In genomic region chr5:116288183-116288582, GRCm38 (mm10) we compare ENCODE assay signal across 13 mouse cellular contexts. TPM values are rescaled to one million over a fixed set of nuclear protein-coding genes. Genes with fewer than 3 reads are reported as not detected.
DNase-seq lines count a peak whose midpoint lies in the region; ATAC-seq lines count a peak whose summit lies in the region.
"Had no signal": no experiment of that assay in that cellular context is flagged by ENCODE, and none has a peak within 500 bp of the region (broad histone marks: within the 10 kb centered on the region; RNA-seq: fewer than 3 reads in every experiment).

No protein-coding gene starts in this region.

- H3K4me2 ChIP-seq in intestine, embryonic 14.5 days (ENCODE audit: low read length) = 0 out of 2 replicates have a peak overlapping the region, but pooled peaks have one; percentile 54
- H3K4me2 ChIP-seq in intestine, embryonic 16.5 days (ENCODE audit: low read depth, low read length) = no peak overlapping the region
- H3K4me2 ChIP-seq in embryonic facial prominence, embryonic 15.5 days (replicated peaks) = no peak overlapping the region; the same call in 1 of the 2 replicates
- peak overlapping the region; percentile 19 for H3K4me2 ChIP-seq in midbrain, embryonic 15.5 days

- H3K4me3 ChIP-seq in intestine, embryonic 14.5 days (ENCODE audit: low read depth, low read length) = no peak overlapping the region
- no peak overlapping the region for H3K4me3 ChIP-seq in intestine, embryonic 16.5 days (ENCODE audit: low read length)
- no peak overlapping the region for H3K4me3 ChIP-seq in embryonic facial prominence, embryonic 15.5 days (replicated peaks)
- no peak overlapping the region for H3K4me3 ChIP-seq in midbrain, embryonic 15.5 days

- no peak for DNase-seq in intestine, embryonic 14.5 days (ENCODE audit: low spot score)
- peak; percentile 44 for DNase-seq in ES-CJ7 (ENCODE audit: low read depth, low spot score)
- DNase-seq in adrenal gland, adult 18-20 months (ENCODE audit: low spot score in 2 of 2) = no peak
- DNase-seq in gastrocnemius, postnatal 10 days = no peak
- DNase-seq in cerebellum, adult 11-12 months = no peak
- DNase-seq: gastrocnemius, postnatal 25 days had no signal

- H3K9ac ChIP-seq in intestine, embryonic 14.5 days (ENCODE audit: low read length) = no peak overlapping the region
- no peak overlapping the region for H3K9ac ChIP-seq in intestine, embryonic 16.5 days (ENCODE audit: low read depth, low read length)
- H3K9ac ChIP-seq in embryonic facial prominence, embryonic 15.5 days = no peak overlapping the region
- H3K9ac ChIP-seq in midbrain, embryonic 15.5 days = no peak overlapping the region
- H3K9ac ChIP-seq: forebrain, embryonic 12.5 days had no signal

- H3K9me3 ChIP-seq in intestine, embryonic 14.5 days (ENCODE audit: control insufficient read depth, low read length) = no peaks in the 10 kb centered on the region
- H3K9me3 ChIP-seq in intestine, embryonic 16.5 days (ENCODE audit: control insufficient read depth, low read length) = no peaks in the 10 kb centered on the region
- H3K9me3 ChIP-seq in embryonic facial prominence, embryonic 15.5 days (replicated peaks) = no peaks in the 10 kb centered on the region
- no peaks in the 10 kb centered on the region for H3K9me3 ChIP-seq in midbrain, embryonic 15.5 days
- H3K9me3 ChIP-seq: forebrain, embryonic 12.5 days had no signal

- no peaks in the 10 kb centered on the region for H3K27me3 ChIP-seq in intestine, embryonic 14.5 days (replicated peaks; ENCODE audit: control insufficient read depth, insufficient read depth, low read length)
- H3K27me3 ChIP-seq in intestine, embryonic 16.5 days (replicated peaks; ENCODE audit: control insufficient read depth, insufficient read depth, low read length) = no peaks in the 10 kb centered on the region
- no peaks in the 10 kb centered on the region for H3K27me3 ChIP-seq in embryonic facial prominence, embryonic 15.5 days
- H3K27me3 ChIP-seq in midbrain, embryonic 15.5 days (replicated peaks) = no peaks in the 10 kb centered on the region

- no peaks in the 10 kb centered on the region for H3K36me3 ChIP-seq in intestine, embryonic 14.5 days (ENCODE audit: control insufficient read depth, insufficient read depth, low read length)
- no peaks in the 10 kb centered on the region for H3K36me3 ChIP-seq in intestine, embryonic 16.5 days (ENCODE audit: control insufficient read depth, insufficient read depth, low read length)
- H3K36me3 ChIP-seq in embryonic facial prominence, embryonic 15.5 days = no peaks in the 10 kb centered on the region
- no peaks in the 10 kb centered on the region for H3K36me3 ChIP-seq in midbrain, embryonic 15.5 days (replicated peaks)
- H3K36me3 ChIP-seq: forebrain, embryonic 12.5 days had no signal

- no peak overlapping the region for H3K27ac ChIP-seq in intestine, embryonic 14.5 days (ENCODE audit: low read depth)
- no peak overlapping the region for H3K27ac ChIP-seq in intestine, embryonic 16.5 days (ENCODE audit: low read length)
- H3K27ac ChIP-seq in embryonic facial prominence, embryonic 15.5 days (replicated peaks) = peak overlapping the region; percentile 63; the same call in 1 of the 2 replicates
- H3K27ac ChIP-seq in midbrain, embryonic 15.5 days = no peak overlapping the region
- H3K27ac ChIP-seq: forebrain, embryonic 12.5 days had no signal

- 42% methylated on average over 10 of the region's 10 CpGs for WGBS in intestine, embryonic 14.5 days
- WGBS in intestine, embryonic 16.5 days = 41% methylated on average over 10 of the region's 10 CpGs
- WGBS in embryonic facial prominence, embryonic 15.5 days = 34% methylated on average over 10 of the region's 10 CpGs
- 35% methylated on average over 10 of the region's 10 CpGs for WGBS in midbrain, embryonic 15.5 days

- no peak for ATAC-seq in intestine, embryonic 14.5 days (replicated peaks; ENCODE audit: low FRiP score, low TSS enrichment, low read depth)
- ATAC-seq in intestine, embryonic 16.5 days = no peak
- no peak for ATAC-seq in embryonic facial prominence, embryonic 15.5 days (ENCODE audit: insufficient number of reproducible peaks, low FRiP score, low TSS enrichment, low read depth)
- no peak for ATAC-seq in midbrain, embryonic 15.5 days (replicated peaks)
- ATAC-seq: Patski had no signal

- peaks cover 22% of the 10 kb centered on the region for H3K4me1 ChIP-seq in intestine, embryonic 14.5 days (replicated peaks; ENCODE audit: control insufficient read depth, insufficient read depth, low read length)
- H3K4me1 ChIP-seq in intestine, embryonic 16.5 days (ENCODE audit: control insufficient read depth, insufficient read depth, low read length) = peaks cover 8% of the 10 kb centered on the region; the same call in 1 of the 2 replicates
- peaks cover 27% of the 10 kb centered on the region for H3K4me1 ChIP-seq in embryonic facial prominence, embryonic 15.5 days
- H3K4me1 ChIP-seq in midbrain, embryonic 15.5 days = peaks cover 24% of the 10 kb centered on the region

RNA-seq across cellular contexts. Expression of gene Ccdc60, which starts 0.6 kb away (rescaled TPM):
- 1.9 and 2.0 TPM in 2 replicates for polyA plus RNA-seq in intestine, embryonic 14.5 days (2014; fragmentation: Nextera tagmentation; extraction: Ambion mirVana)
- 1.6 TPM in 2 replicates for polyA plus RNA-seq in intestine, embryonic 16.5 days (2015; fragmentation: Nextera tagmentation; extraction: Ambion mirVana)
- polyA plus RNA-seq in embryonic facial prominence, embryonic 15.5 days (2015; fragmentation: Nextera tagmentation; extraction: Ambion mirVana) = 1.8 and 3.7 TPM in 2 replicates
- 2.6 and 3.1 TPM in 2 replicates for polyA plus RNA-seq in midbrain, embryonic 15.5 days (2015; fragmentation: Nextera tagmentation; extraction: Ambion mirVana)
- total RNA-seq in adrenal gland, adult 18-20 months (2021) = not detected
- total RNA-seq in gastrocnemius, postnatal 10 days (2021) = not detected
- total RNA-seq: adrenal gland, postnatal 14 days; gastrocnemius, postnatal 25 days had no signal
- polyA plus RNA-seq: Patski; spleen, adult 2 months had no signal

Comparison
In these comparisons a context has a peak if more than half of its experiments do, and no peak if none do; other contexts are left out.
1. H3K4me2 ChIP-seq: peak in intestine, embryonic 14.5 days (single experiment) and midbrain, embryonic 15.5 days (single experiment); none in intestine, embryonic 16.5 days (single experiment) and embryonic facial prominence, embryonic 15.5 days (single experiment).